Mouse (Mus musculus): ENCODE measurements at regions not wholly inside any gene's neighbourhood (a gene's known extent, or its start where the extent isn't known, plus 50 kb on each side); places are given as distances from the start of the nearest gene placed in this dataset.

GRCm38 (mm10) chr16:77394054-77394716 is 207.7 kb downstream of the Gm11146 start:
- TF ChIP-seq POLR2A (IDR thresholded peaks at IDR 0.05; ENCODE audit: low read depth, low read length) (no peak), CTCF (conservative IDR thresholded peaks at IDR 0.05; ENCODE audit: insufficient read depth, insufficient read length, low read depth, low read length) (no peak)

Data from kidney, adult 2 months (tissue).